Mouse (Mus musculus) cerebral cortex, adult 2 months (tissue): Measurements from ENCODE around the gene Sept8.

ENCODE experiments used
- WGBS: fragments of 180-500 bp; shearing (Covaris S2); methylation state at CpG from one replicate; pipeline ENCODE4 v1.1.7; 2018; 5-methylcytosine and 5-hydroxymethylcytosine counted together

Sept8 gene

DNA sequence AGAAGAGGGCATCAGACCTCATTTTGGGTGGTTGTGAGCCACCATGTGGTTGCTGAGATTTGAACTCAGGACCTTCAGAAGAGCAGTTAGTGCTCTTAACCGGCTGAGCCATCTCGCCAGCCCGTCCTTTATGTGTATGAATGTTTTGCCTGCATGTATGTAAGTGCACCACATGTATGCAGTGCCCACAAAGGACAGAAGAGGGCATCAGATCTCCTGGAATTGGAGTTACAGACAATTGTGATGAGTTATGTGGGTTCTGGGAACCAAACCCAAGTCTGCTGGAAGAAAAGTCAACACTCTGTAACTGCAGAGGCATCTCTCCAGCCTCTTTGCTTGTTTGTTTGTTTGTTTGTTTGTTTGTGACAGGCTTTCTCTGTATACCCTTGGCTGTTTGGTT, 61.5 kb downstream of the Sept8 start:
- WGBS = 96% methylated on average over 3 of the region's 3 CpGs

DNA sequence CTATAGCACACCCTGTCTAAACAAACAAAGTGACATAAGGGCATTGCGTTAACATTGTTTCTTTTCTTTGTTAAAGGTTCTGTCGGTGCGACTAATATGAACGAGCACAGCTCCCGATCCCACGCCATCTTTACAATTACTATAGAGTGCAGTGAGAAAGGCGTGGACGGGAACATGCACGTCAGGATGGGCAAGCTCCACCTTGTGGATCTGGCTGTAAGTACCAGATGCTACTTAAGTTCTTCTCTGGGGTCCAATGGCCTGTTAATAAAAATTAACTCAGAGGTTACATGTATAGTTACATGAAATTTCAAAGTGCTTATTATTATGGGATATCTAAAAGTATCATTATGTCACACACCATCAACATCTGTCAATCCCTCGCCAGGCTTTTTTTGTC, 64.1 kb downstream of the Sept8 start:
- 56% methylated on average over 10 of the region's 10 CpGs for WGBS

DNA sequence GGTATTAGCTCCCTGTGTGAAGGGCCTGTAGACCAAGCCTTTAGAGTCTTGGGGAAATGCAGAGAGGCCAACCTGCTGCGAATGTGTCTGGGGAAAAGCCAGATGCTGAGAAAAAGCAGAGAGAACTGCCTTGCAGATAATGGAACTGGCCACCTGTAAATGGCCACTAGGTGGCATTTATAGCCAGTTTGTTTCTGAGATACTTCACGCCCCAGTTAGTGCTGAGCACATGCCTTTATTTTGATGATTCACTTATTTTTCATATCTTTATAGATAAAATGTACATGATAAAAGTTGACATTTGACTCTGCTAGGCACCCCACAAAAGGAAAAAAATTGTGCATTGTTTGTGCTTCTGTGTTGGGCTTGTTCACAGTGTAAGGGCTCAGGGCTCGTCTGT, 65.8 kb downstream of the Sept8 start:
- 40% methylated on average over 3 of the region's 3 CpGs for WGBS

DNA sequence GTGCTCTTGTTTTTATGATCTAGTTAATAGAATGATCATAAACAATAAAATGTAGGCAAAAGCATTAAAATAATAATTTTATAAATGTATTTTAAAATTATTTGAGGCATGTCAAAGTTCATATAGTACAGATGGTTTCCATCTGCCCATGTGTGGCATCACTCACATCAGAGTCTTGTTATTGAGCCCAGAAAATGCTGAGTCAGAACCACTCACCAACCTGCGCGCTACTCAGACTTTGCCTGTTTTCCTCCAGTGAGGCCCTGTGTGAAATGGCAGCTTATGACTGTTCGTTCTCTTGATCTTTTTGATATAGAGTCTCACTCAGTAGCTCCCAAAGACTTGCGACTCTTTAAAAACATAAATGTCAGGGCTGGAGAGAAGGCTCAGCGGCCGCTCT, 66.5 kb downstream of the Sept8 start:
- 75% methylated on average over 6 of the region's 6 CpGs for WGBS

DNA sequence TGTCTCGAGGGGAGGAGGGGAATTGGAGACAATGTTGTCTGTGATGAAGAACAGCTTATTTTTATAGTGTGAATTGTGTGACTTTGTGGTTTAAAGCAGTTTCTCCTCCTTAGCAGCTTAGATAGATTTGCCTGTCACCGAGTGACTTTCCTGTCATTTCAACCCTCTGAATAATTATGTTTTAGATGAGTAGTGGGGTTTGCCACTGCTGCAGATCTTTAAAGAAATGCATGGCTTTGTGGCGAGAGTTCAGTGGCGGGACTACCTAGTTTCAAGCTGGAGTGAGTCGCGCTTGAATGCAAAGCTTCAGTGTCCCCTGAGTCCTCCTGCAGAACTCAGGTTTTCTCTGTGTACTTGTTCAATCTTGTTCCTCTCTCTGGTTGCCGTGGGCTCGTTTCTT, 69.2 kb downstream of the Sept8 start:
- WGBS = 79% methylated on average over 8 of the region's 8 CpGs

DNA sequence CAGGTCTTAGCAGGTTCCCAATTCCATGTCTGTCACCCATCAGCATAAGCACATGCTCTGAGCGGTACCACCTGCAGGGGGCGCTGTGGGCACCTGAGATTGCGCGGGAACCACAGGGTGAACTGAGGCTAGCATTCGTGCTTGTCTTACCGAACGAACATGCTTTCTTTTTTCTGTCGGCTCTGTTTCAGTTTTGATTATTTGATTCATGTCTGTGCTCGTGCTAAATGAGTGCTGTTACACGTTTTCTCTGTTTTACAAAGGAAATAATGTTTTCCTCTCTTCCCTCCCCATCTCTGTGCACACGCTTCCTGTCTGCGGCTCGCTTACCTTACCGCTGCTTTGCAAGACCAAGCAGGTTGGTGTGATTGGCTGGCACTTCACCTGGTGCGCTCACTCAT, 71.3 kb downstream of the Sept8 start:
- 48% methylated on average over 15 of the region's 15 CpGs for WGBS

DNA sequence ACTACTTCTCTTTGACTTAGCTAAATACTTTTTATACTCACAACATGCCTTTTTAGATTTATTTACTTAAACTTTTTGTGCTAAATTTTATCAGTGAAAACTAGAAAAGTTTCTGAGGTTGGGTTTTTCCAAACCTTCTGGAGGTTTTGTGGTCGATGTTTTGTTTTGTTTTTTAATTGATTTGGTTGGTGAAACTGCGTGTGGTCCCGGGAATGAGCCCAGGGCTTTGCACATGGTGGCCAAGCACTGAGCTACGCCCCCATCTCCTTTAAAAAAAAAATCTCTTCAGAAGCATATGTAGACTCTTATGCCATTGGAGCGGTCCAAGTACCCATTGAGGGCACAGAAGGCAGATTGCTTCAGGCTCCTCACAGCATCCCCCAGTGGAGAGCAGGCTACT, 72.1 kb downstream of the Sept8 start:
- 93% methylated on average over 5 of the region's 5 CpGs for WGBS
